Mouse (Mus musculus): ENCODE results near the gene Btn1a1. TPM values are rescaled to one million over a fixed set of nuclear protein-coding genes. Genes with fewer than 3 reads are reported as not detected.
A peak's percentile ranks its signal among the peaks of the same experiment; 100 is the strongest.

Gene Btn1a1
- polyA plus RNA-seq, 1 experiment from 2014 or later: not detected

GRCm38 (mm10) chr13:23475658-23476057 lies 10.0 kb upstream of the Btn1a1 start:
- WGBS: 15% methylated on average over 2 of the region's 2 CpGs
- no peaks in the 10 kb centered on the region for H3K4me1 ChIP-seq
- H3K36me3 ChIP-seq: no peaks in the 10 kb centered on the region
- no peaks in the 10 kb centered on the region for H3K27me3 ChIP-seq
- no peaks in the 10 kb centered on the region for H3K9me3 ChIP-seq (replicated peaks)
- H3K4me2 ChIP-seq (replicated peaks): no peak overlapping the region
- H3K27ac ChIP-seq (replicated peaks): no peak overlapping the region
- ATAC-seq (ENCODE audit: insufficient number of reproducible peaks, low FRiP score, low TSS enrichment, low read depth): no peak
- H3K4me3 ChIP-seq (replicated peaks): no peak overlapping the region
- no peak overlapping the region for H3K9ac ChIP-seq

- H3K36me3 ChIP-seq: no peaks in the 10 kb centered on the region
- H3K9me3 ChIP-seq (replicated peaks): no peaks in the 10 kb centered on the region
- H3K4me2 ChIP-seq (replicated peaks): 0 out of 2 replicates have a peak overlapping the region, but pooled peaks have one; percentile 17
- H3K4me1 ChIP-seq: peaks cover 19% of the 10 kb centered on the region
- no peak overlapping the region for H3K4me3 ChIP-seq (replicated peaks)
- no peaks in the 10 kb centered on the region for H3K27me3 ChIP-seq
- H3K27ac ChIP-seq (replicated peaks): no peak overlapping the region
- ATAC-seq (ENCODE audit: insufficient number of reproducible peaks, low FRiP score, low TSS enrichment, low read depth): peak; percentile 59
- WGBS: 4% methylated on average over 9 of the region's 9 CpGs
- H3K9ac ChIP-seq: no peak overlapping the region
Measured at GRCm38 (mm10) chr13:23466911-23467310, 1.2 kb upstream of the Btn1a1 start.

DNA sequence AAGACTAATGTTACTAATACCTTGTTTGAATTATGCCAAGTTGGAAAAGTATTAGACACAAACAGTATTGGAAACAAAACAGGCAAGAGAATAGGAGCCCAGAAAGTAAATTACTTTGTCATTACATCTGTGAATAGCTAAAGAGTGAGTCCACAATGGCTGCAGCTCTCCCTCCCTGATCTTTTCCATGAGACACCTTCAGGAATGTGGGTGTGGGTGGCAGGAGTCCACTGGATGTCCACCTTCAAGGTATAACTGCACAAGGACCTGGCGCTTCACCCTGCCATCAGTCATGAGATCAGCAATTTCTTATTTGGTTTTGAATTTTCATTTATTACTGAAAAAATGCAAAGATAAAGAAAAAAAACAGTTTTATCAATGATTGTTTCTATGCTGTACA lies 605 bp upstream of the Btn1a1 start:
- 65% methylated on average over 1 of the region's 1 CpGs for WGBS
- no peak for ATAC-seq (ENCODE audit: insufficient number of reproducible peaks, low FRiP score, low TSS enrichment, low read depth)
- H3K4me3 ChIP-seq (replicated peaks): no peak overlapping the region
- H3K4me2 ChIP-seq (replicated peaks): no peak overlapping the region
- no peak overlapping the region for H3K9ac ChIP-seq
- H3K4me1 ChIP-seq: peaks cover 19% of the 10 kb centered on the region
- H3K27ac ChIP-seq (replicated peaks): no peak overlapping the region
- no peaks in the 10 kb centered on the region for H3K36me3 ChIP-seq
- no peaks in the 10 kb centered on the region for H3K9me3 ChIP-seq (replicated peaks)
- no peaks in the 10 kb centered on the region for H3K27me3 ChIP-seq

- H3K27ac ChIP-seq (replicated peaks): no peak overlapping the region
- no peaks in the 10 kb centered on the region for H3K9me3 ChIP-seq (replicated peaks)
- ATAC-seq (ENCODE audit: insufficient number of reproducible peaks, low FRiP score, low TSS enrichment, low read depth): no peak
- peak overlapping the region; percentile 57 for H3K4me3 ChIP-seq (replicated peaks)
- no peaks in the 10 kb centered on the region for H3K27me3 ChIP-seq
- H3K9ac ChIP-seq: peak overlapping the region; percentile 5; the same call in 1 of the 2 replicates
- 3% methylated on average over 11 of the region's 11 CpGs for WGBS
- H3K4me2 ChIP-seq (replicated peaks): peak overlapping the region; percentile 81
- no peaks in the 10 kb centered on the region for H3K36me3 ChIP-seq
- peaks cover 19% of the 10 kb centered on the region for H3K4me1 ChIP-seq
Measured at GRCm38 (mm10) chr13:23464841-23465366, 797 bp downstream of the Btn1a1 start.

DNA sequence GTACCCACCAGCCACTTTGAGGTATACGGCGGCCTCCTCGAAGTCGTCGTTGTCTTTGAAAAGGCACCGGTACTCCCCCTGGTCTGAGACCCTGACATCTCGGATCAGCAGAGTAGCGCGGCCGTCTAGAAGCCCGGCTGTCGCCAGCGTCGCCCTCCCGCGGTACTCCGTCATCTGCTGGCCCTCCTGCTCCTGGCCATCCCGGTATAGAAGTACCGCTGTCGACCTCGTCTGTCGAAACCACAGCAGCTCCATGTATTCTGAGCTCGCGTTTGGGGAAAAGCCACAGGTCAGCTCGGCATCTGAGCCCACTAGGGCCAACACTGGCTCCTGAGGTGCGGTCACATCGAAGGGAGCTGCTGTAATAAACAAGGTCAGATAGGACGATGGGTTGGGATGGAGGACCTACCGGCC lies 1.5 kb downstream of the Btn1a1 start:
- Histone ChIP-seq H3K4me2 (replicated peaks) (peak overlapping the region; percentile 81), H3K36me3 (no peaks in the 10 kb centered on the region), H3K4me3 (replicated peaks) (peak overlapping the region; percentile 57), H3K9ac (peak overlapping the region; percentile 33), H3K27ac (replicated peaks) (no peak overlapping the region), H3K27me3 (no peaks in the 10 kb centered on the region), H3K9me3 (replicated peaks) (no peaks in the 10 kb centered on the region), H3K4me1 (peaks cover 19% of the 10 kb centered on the region)
- ATAC-seq (ENCODE audit: insufficient number of reproducible peaks, low FRiP score, low TSS enrichment, low read depth): no peak
- under 1% methylated on average over 29 of the region's 29 CpGs for WGBS

- Histone ChIP-seq H3K27ac (replicated peaks) (no peak overlapping the region), H3K36me3 (no peaks in the 10 kb centered on the region), H3K4me2 (replicated peaks) (peak overlapping the region; percentile 81), H3K4me1 (peaks cover 19% of the 10 kb centered on the region), H3K27me3 (no peaks in the 10 kb centered on the region), H3K9me3 (replicated peaks) (no peaks in the 10 kb centered on the region), H3K9ac (peak overlapping the region; percentile 33), H3K4me3 (replicated peaks) (peak overlapping the region; percentile 57)
- WGBS: under 1% methylated on average over 21 of the region's 21 CpGs
- peak; percentile 58; the same call in 1 of the 2 replicates for ATAC-seq (ENCODE audit: insufficient number of reproducible peaks, low FRiP score, low TSS enrichment, low read depth)
Measured at GRCm38 (mm10) chr13:23463381-23464223, 2.1 kb downstream of the Btn1a1 start.

GRCm38 (mm10) chr13:23462669-23463068 lies 3.0 kb downstream of the Btn1a1 start:
- Histone ChIP-seq H3K4me2 (replicated peaks) (no peak overlapping the region), H3K27me3 (no peaks in the 10 kb centered on the region), H3K27ac (replicated peaks) (no peak overlapping the region), H3K9ac (no peak overlapping the region), H3K4me1 (peaks cover 19% of the 10 kb centered on the region), H3K9me3 (replicated peaks) (no peaks in the 10 kb centered on the region), H3K36me3 (no peaks in the 10 kb centered on the region), H3K4me3 (replicated peaks) (no peak overlapping the region)
- no peak for ATAC-seq (ENCODE audit: insufficient number of reproducible peaks, low FRiP score, low TSS enrichment, low read depth)

DNA sequence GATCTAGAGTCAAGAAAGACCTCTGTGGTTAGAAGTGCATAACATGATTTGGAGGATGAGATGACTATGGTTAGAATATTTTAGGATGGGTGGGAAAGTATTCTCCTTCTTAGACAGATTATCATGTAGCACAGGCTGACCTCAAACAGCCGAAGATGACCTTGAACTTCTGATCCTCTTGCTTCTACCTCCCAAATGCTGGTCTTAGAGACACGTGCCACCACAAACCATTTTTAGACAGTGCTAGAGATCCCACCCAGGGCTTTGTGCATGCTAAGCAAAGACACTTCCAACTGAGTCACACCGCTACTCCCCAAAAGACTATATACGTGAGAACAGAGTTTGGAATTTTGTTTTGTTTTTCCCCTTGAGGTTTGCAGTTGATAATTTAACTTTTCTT lies 3.6 kb downstream of the Btn1a1 start:
- H3K9ac ChIP-seq: no peak overlapping the region
- no peaks in the 10 kb centered on the region for H3K27me3 ChIP-seq
- no peaks in the 10 kb centered on the region for H3K9me3 ChIP-seq (replicated peaks)
- H3K4me2 ChIP-seq (replicated peaks): no peak overlapping the region
- no peaks in the 10 kb centered on the region for H3K36me3 ChIP-seq
- 77% methylated on average over 4 of the region's 4 CpGs for WGBS
- H3K27ac ChIP-seq (replicated peaks): no peak overlapping the region
- ATAC-seq (ENCODE audit: insufficient number of reproducible peaks, low FRiP score, low TSS enrichment, low read depth): no peak
- H3K4me3 ChIP-seq (replicated peaks): no peak overlapping the region
- H3K4me1 ChIP-seq: peaks cover 19% of the 10 kb centered on the region

GRCm38 (mm10) chr13:23459264-23459846 lies 6.3 kb downstream of the Btn1a1 start:
- no peak overlapping the region for H3K27ac ChIP-seq (replicated peaks)
- no peak overlapping the region for H3K4me3 ChIP-seq (replicated peaks)
- no peaks in the 10 kb centered on the region for H3K9me3 ChIP-seq (replicated peaks)
- ATAC-seq (ENCODE audit: insufficient number of reproducible peaks, low FRiP score, low TSS enrichment, low read depth): no peak
- H3K4me2 ChIP-seq (replicated peaks): no peak overlapping the region; the same call in 1 of the 2 replicates
- no peaks in the 10 kb centered on the region for H3K27me3 ChIP-seq
- no peak overlapping the region for H3K9ac ChIP-seq
- 24% methylated on average over 15 of the region's 15 CpGs for WGBS
- peaks cover 7% of the 10 kb centered on the region for H3K4me1 ChIP-seq
- no peaks in the 10 kb centered on the region for H3K36me3 ChIP-seq

- Histone ChIP-seq H3K9ac (peak overlapping the region; percentile 33), H3K36me3 (no peaks in the 10 kb centered on the region), H3K27me3 (no peaks in the 10 kb centered on the region), H3K4me3 (replicated peaks) (peak overlapping the region; percentile 62), H3K27ac (replicated peaks) (peak overlapping the region; percentile 94), H3K9me3 (replicated peaks) (no peaks in the 10 kb centered on the region), H3K4me1 (peaks cover 1% of the 10 kb centered on the region; the same call in 1 of the 2 replicates), H3K4me2 (replicated peaks) (peak overlapping the region; percentile 44)
- no peak for ATAC-seq (ENCODE audit: insufficient number of reproducible peaks, low FRiP score, low TSS enrichment, low read depth)
- WGBS: 0% methylated on average over 9 of the region's 9 CpGs
Measured at GRCm38 (mm10) chr13:23453926-23454325, 11.8 kb downstream of the Btn1a1 start.

DNA sequence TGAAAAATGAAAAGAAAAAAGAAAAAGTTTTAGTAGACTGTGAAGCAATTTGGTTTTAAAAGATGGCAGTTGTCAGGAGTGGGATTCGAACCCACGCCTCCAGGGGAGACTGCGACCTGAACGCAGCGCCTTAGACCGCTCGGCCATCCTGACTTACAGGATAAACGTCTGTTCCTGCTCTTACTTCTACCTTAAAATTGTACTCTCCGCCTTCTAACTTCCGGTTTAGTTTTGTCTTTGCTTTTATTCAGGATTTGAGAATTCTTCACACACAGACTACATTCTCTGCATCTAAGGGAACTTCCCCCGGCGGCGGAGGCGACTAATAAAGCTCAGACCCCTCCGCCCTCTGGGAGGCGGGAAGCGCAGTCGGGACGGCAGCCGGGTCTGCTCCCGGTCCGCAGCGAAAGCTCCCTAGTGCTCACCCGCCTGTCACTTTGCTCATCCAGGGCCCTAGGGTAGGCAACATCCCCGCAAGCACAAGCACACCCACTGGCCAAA lies 12.3 kb downstream of the Btn1a1 start:
- Histone ChIP-seq H3K27me3 (no peaks in the 10 kb centered on the region), H3K4me2 (replicated peaks) (peak overlapping the region; percentile 44), H3K9ac (peak overlapping the region; percentile 33), H3K27ac (replicated peaks) (peak overlapping the region; percentile 94), H3K4me3 (replicated peaks) (peak overlapping the region; percentile 62), H3K36me3 (no peaks in the 10 kb centered on the region), H3K4me1 (peaks cover 5% of the 10 kb centered on the region; the same call in 1 of the 2 replicates), H3K9me3 (replicated peaks) (no peaks in the 10 kb centered on the region)
- under 1% methylated on average over 25 of the region's 25 CpGs for WGBS
- peak; percentile 87 for ATAC-seq (ENCODE audit: insufficient number of reproducible peaks, low FRiP score, low TSS enrichment, low read depth)

Measured in embryonic facial prominence, embryonic 15.5 days (tissue).